In genomic region chr6:54705387-54705909, GRCm38 (mm10) we compare ENCODE assay signal across 9 mouse cellular contexts. TPM values are rescaled to one million over a fixed set of nuclear protein-coding genes. Genes with fewer than 3 reads are reported as not detected.
DNase-seq lines count a peak whose midpoint lies in the region; ATAC-seq and TF ChIP-seq lines count a peak whose summit lies in the region.
"Had no signal": no experiment of that assay in that cellular context is flagged by ENCODE, and none has a peak within 500 bp of the region (broad histone marks: within the 10 kb centered on the region; RNA-seq: fewer than 3 reads in every experiment).

No protein-coding gene starts in this region.

- peak; percentile 67 for DNase-seq in adrenal gland, adult 2 months
- no peak for DNase-seq in adrenal gland, postnatal 25 days
- DNase-seq in adipocyte (ENCODE audit: low spot score) = peak; percentile 82
- DNase-seq in embryonic facial prominence, embryonic 14.5 days (ENCODE audit: low spot score) = peak; percentile 82
- peak; percentile 44 to 58 for DNase-seq in heart, postnatal 36 days
- DNase-seq in layer of hippocampus, adult 2 months (ENCODE audit: low spot score in 2 of 2) = peak; percentile 36 to 65
- DNase-seq in lung, postnatal 14 days = peak; percentile 49
- DNase-seq in ovary, postnatal 36 days (ENCODE audit: low spot score) = peak; percentile 52

- intact Hi-C loops in heart, postnatal 36 days (cut with DNase I) = loop anchor here (2.0 to 5.0 kb wide), 7 partner anchors 107 to 461 kb away; partner anchors contain the start of genes Ggct and Nod1

- no peaks in the 10 kb centered on the region for H3K36me3 ChIP-seq in embryonic facial prominence, embryonic 14.5 days (ENCODE audit: control insufficient read depth, insufficient read depth, low read length)
- H3K36me3 ChIP-seq: G1E had no signal

- peak overlapping the region; percentile 32; the same call in 1 of the 2 replicates for H3K9ac ChIP-seq in embryonic facial prominence, embryonic 14.5 days (ENCODE audit: low read depth, low read length)

- TF ChIP-seq CTCF in layer of hippocampus, adult 2 months (conservative IDR thresholded peaks at IDR 0.05) = peak; percentile 79

- H3K4me3 ChIP-seq in embryonic facial prominence, embryonic 14.5 days (ENCODE audit: low read depth, low read length) = no peak overlapping the region
- peak overlapping the region; percentile 35 for H3K4me3 ChIP-seq in layer of hippocampus, adult 2 months

- H3K4me1 ChIP-seq in embryonic facial prominence, embryonic 14.5 days (ENCODE audit: control insufficient read depth, insufficient read depth, low read length) = peaks cover 4% of the 10 kb centered on the region; the same call in 1 of the 2 replicates

- H3K27me3 ChIP-seq in embryonic facial prominence, embryonic 14.5 days (replicated peaks; ENCODE audit: control insufficient read depth, insufficient read depth, low read length) = peaks cover 14% of the 10 kb centered on the region

- peak; percentile 85 for ATAC-seq in embryonic facial prominence, embryonic 14.5 days (ENCODE audit: low read depth)

- 0 out of 2 replicates have a peak, but pooled peaks cover 7% of the 10 kb centered on the region for H3K9me3 ChIP-seq in embryonic facial prominence, embryonic 14.5 days (ENCODE audit: control insufficient read depth, low read length)
- H3K9me3 ChIP-seq: G1E had no signal

- no peak overlapping the region for H3K27ac ChIP-seq in embryonic facial prominence, embryonic 14.5 days (replicated peaks; ENCODE audit: low read depth, low read length)
- peak overlapping the region; percentile 67 for H3K27ac ChIP-seq in layer of hippocampus, adult 2 months

- 14% methylated on average over 11 of the region's 11 CpGs for WGBS in embryonic facial prominence, embryonic 14.5 days

- peak overlapping the region; percentile 43 for H3K4me2 ChIP-seq in embryonic facial prominence, embryonic 14.5 days (ENCODE audit: low read depth, low read length)

RNA-seq across cellular contexts. Expression of gene Mturn, which starts 24.0 kb away (rescaled TPM):
- 10 to 100 TPM; 10.0 to 21.1 TPM for total RNA-seq in adrenal gland, adult 2 months (2021)
- 11.1 and 18.6 TPM in 2 replicates for polyA plus RNA-seq in adrenal gland, adult 2 months (2012; rRNA removed)
- 13.2 and 20.6 TPM in 2 replicates for total RNA-seq in adrenal gland, postnatal 25 days (2021)
- polyA plus RNA-seq in embryonic facial prominence, embryonic 14.5 days (2014; fragmentation: Nextera tagmentation; extraction: Ambion mirVana) = 17.9 and 18.0 TPM in 2 replicates
- 10 to 100 TPM; 15.3 to 15.6 TPM for total RNA-seq in heart, postnatal 36 days (2021)
- total RNA-seq in layer of hippocampus, adult 2 months (2021) = 100 to 1,000 TPM; 147 to 151 TPM
